Mouse (Mus musculus): ENCODE data around the gene Ptchd4. TPM values are rescaled to one million over a fixed set of nuclear protein-coding genes. Genes with fewer than 3 reads are reported as not detected.
A peak's percentile ranks its signal among the peaks of the same experiment; 100 is the strongest.

Gene Ptchd4
- 1 to 10 TPM; 8.6 to 9.9 TPM for total RNA-seq (2021)

- intact Hi-C loops (cut with DNase I): loop anchor here (5.0 kb wide), 1 partner anchor 286 kb away; no protein-coding TSS in a partner anchor
- DNase-seq (ENCODE audit: extremely low spot score in 1 of 2, low spot score in 2 of 2): peak in 1 of 2 experiments; percentile 72
Measured at GRCm38 (mm10) chr17:42315669-42316611, at the start of gene Ptchd4. Gene Ptchd4, plus strand, starts transcription at chr17:42315947.

GRCm38 (mm10) chr17:42276861-42277260 lies 38.9 kb upstream of the Ptchd4 start:
- intact Hi-C loops (cut with DNase I): no loop called here

GRCm38 (mm10) chr17:42284391-42284790 lies 31.4 kb upstream of the Ptchd4 start:
- DNase-seq (ENCODE audit: extremely low spot score in 1 of 2, low spot score in 2 of 2): no peak

More at GRCm38 (mm10) chr17:42276861-42277260, 38.9 kb upstream of the Ptchd4 start:
- DNase-seq (ENCODE audit: extremely low spot score in 1 of 2, low spot score in 2 of 2): no peak

GRCm38 (mm10) chr17:42286255-42286654 lies 29.5 kb upstream of the Ptchd4 start:
- intact Hi-C loops (cut with DNase I): no loop called here
- DNase-seq (ENCODE audit: extremely low spot score in 1 of 2, low spot score in 2 of 2): no peak

More at GRCm38 (mm10) chr17:42284391-42284790, 31.4 kb upstream of the Ptchd4 start:
- intact Hi-C loops (cut with DNase I): no loop called here

- no peak for DNase-seq (ENCODE audit: extremely low spot score in 1 of 2, low spot score in 2 of 2)
- intact Hi-C loops (cut with DNase I): no loop called here
Measured at GRCm38 (mm10) chr17:42290341-42290740, 25.4 kb upstream of the Ptchd4 start.

GRCm38 (mm10) chr17:42291793-42292192 lies 24.0 kb upstream of the Ptchd4 start:
- intact Hi-C loops (cut with DNase I): no loop called here
- no peak for DNase-seq (ENCODE audit: extremely low spot score in 1 of 2, low spot score in 2 of 2)

- DNase-seq (ENCODE audit: extremely low spot score in 1 of 2, low spot score in 2 of 2): no peak
Measured at GRCm38 (mm10) chr17:42297986-42298385, 17.8 kb upstream of the Ptchd4 start.

GRCm38 (mm10) chr17:42299681-42300080 lies 16.1 kb upstream of the Ptchd4 start:
- intact Hi-C loops (cut with DNase I): no loop called here
- no peak for DNase-seq (ENCODE audit: extremely low spot score in 1 of 2, low spot score in 2 of 2)

More at GRCm38 (mm10) chr17:42297986-42298385, 17.8 kb upstream of the Ptchd4 start:
- intact Hi-C loops (cut with DNase I): no loop called here

GRCm38 (mm10) chr17:42303062-42303577 lies 12.6 kb upstream of the Ptchd4 start:
- DNase-seq (ENCODE audit: extremely low spot score in 1 of 2, low spot score in 2 of 2): no peak
- intact Hi-C loops (cut with DNase I): no loop called here

- DNase-seq (ENCODE audit: extremely low spot score in 1 of 2, low spot score in 2 of 2): no peak
- intact Hi-C loops (cut with DNase I): no loop called here
Measured at GRCm38 (mm10) chr17:42304262-42304661, 11.5 kb upstream of the Ptchd4 start.

- intact Hi-C loops (cut with DNase I): loop anchor here (5.0 kb wide), 1 partner anchor 1330 kb away; no protein-coding TSS in a partner anchor
- DNase-seq (ENCODE audit: extremely low spot score in 1 of 2, low spot score in 2 of 2): no peak
Measured at GRCm38 (mm10) chr17:42307001-42307400, 8.7 kb upstream of the Ptchd4 start.

GRCm38 (mm10) chr17:42310136-42310535 lies 5.6 kb upstream of the Ptchd4 start:
- DNase-seq (ENCODE audit: extremely low spot score in 1 of 2, low spot score in 2 of 2): no peak
- intact Hi-C loops (cut with DNase I): no loop called here

GRCm38 (mm10) chr17:42316612-42316982 lies 850 bp downstream of the Ptchd4 start:
- intact Hi-C loops (cut with DNase I): loop anchor here (5.0 kb wide), 1 partner anchor 286 kb away; no protein-coding TSS in a partner anchor
- peak in 1 of 2 experiments; percentile 41 for DNase-seq (ENCODE audit: extremely low spot score in 1 of 2, low spot score in 2 of 2)

GRCm38 (mm10) chr17:42335787-42336186 lies 20.0 kb downstream of the Ptchd4 start:
- DNase-seq (ENCODE audit: extremely low spot score in 1 of 2, low spot score in 2 of 2): no peak
- intact Hi-C loops (cut with DNase I): no loop called here

- no peak for DNase-seq (ENCODE audit: extremely low spot score in 1 of 2, low spot score in 2 of 2)
- intact Hi-C loops (cut with DNase I): no loop called here
Measured at GRCm38 (mm10) chr17:42336571-42336970, 20.8 kb downstream of the Ptchd4 start.

- intact Hi-C loops (cut with DNase I): no loop called here
- no peak for DNase-seq (ENCODE audit: extremely low spot score in 1 of 2, low spot score in 2 of 2)
Measured at GRCm38 (mm10) chr17:42346027-42346426, 30.3 kb downstream of the Ptchd4 start.

GRCm38 (mm10) chr17:42358481-42358880 lies 42.7 kb downstream of the Ptchd4 start:
- no peak for DNase-seq (ENCODE audit: extremely low spot score in 1 of 2, low spot score in 2 of 2)
- intact Hi-C loops (cut with DNase I): no loop called here

GRCm38 (mm10) chr17:42363085-42363710 lies 47.5 kb downstream of the Ptchd4 start:
- no peak for DNase-seq (ENCODE audit: extremely low spot score in 1 of 2, low spot score in 2 of 2)
- intact Hi-C loops (cut with DNase I): no loop called here

GRCm38 (mm10) chr17:42364716-42365115 lies 49.0 kb downstream of the Ptchd4 start:
- intact Hi-C loops (cut with DNase I): no loop called here
- no peak for DNase-seq (ENCODE audit: extremely low spot score in 1 of 2, low spot score in 2 of 2)

Measured in left cerebral cortex, postnatal 10 days (tissue).